9 mouse cellular contexts compared by ENCODE assay signal in genomic region chr3:126978768-126979410, GRCm38 (mm10).
DNase-seq lines count a peak whose midpoint lies in the region; ATAC-seq and TF ChIP-seq lines count a peak whose summit lies in the region.
"Had no signal": no experiment of that assay in that cellular context is flagged by ENCODE, and none has a peak within 500 bp of the region (broad histone marks: within the 10 kb centered on the region; RNA-seq: fewer than 3 reads in every experiment).

No protein-coding gene starts in this region.

- no peaks in the 10 kb centered on the region for H3K36me3 ChIP-seq in C2C12 (ENCODE audit: control insufficient read depth, insufficient read depth)
- H3K36me3 ChIP-seq in kidney, embryonic 16.5 days (ENCODE audit: insufficient read depth, low read length), result no peaks in the 10 kb centered on the region
- H3K36me3 ChIP-seq in liver, postnatal 0 days (replicated peaks; ENCODE audit: insufficient read depth, low read length), result no peaks in the 10 kb centered on the region
- H3K36me3 ChIP-seq: heart, embryonic 15.5 days had no signal

- no peaks in the 10 kb centered on the region for H3K79me3 ChIP-seq in C2C12 (ENCODE audit: low read depth)

- no peaks in the 10 kb centered on the region for H3K4me1 ChIP-seq in kidney, embryonic 16.5 days (ENCODE audit: insufficient read depth, low read length)
- H3K4me1 ChIP-seq in liver, postnatal 0 days (ENCODE audit: insufficient read depth), result no peaks in the 10 kb centered on the region
- H3K4me1 ChIP-seq: heart, embryonic 15.5 days had no signal

- WGBS in kidney, embryonic 16.5 days, result 70% methylated on average over 11 of the region's 11 CpGs
- 64% methylated on average over 11 of the region's 11 CpGs for WGBS in liver, postnatal 0 days (ENCODE audit: insufficient replicate concordance)

- H3K27ac ChIP-seq in kidney, embryonic 16.5 days (ENCODE audit: low read length), result no peak overlapping the region
- H3K27ac ChIP-seq in liver, postnatal 0 days (ENCODE audit: low read depth), result no peak overlapping the region
- H3K27ac ChIP-seq: heart, embryonic 15.5 days had no signal

- no peaks in the 10 kb centered on the region for H3K79me2 ChIP-seq in C2C12 (ENCODE audit: control insufficient read depth, insufficient read depth)

- peak; percentile 61 to 87 for DNase-seq in adrenal gland, adult (ENCODE audit: inconsistent age in 2 of 2, low spot score in 1 of 2)
- DNase-seq in cerebellum, postnatal 4 days (ENCODE audit: low spot score in 2 of 2), result peak; percentile 56 to 73
- peak; percentile 35 to 48 for DNase-seq in gastrocnemius, adult 8-10 months (ENCODE audit: low spot score in 2 of 2)
- DNase-seq in liver, postnatal 0 days, result peak; percentile 77
- peak; percentile 33 for DNase-seq in retina, adult 2 months (ENCODE audit: low read depth, low spot score)
- DNase-seq in urinary bladder, postnatal 4 days (ENCODE audit: low spot score in 2 of 2), result peak; percentile 31 to 76

- ATAC-seq in kidney, embryonic 16.5 days (ENCODE audit: low FRiP score, low TSS enrichment), result peak; percentile 49; the same call in 1 of the 2 replicates
- peak; percentile 56 for ATAC-seq in liver, postnatal 0 days

- H3K4me2 ChIP-seq in kidney, embryonic 16.5 days (replicated peaks; ENCODE audit: low read depth, low read length), result no peak overlapping the region
- no peak overlapping the region for H3K4me2 ChIP-seq in liver, postnatal 0 days (ENCODE audit: low read depth, low read length)
- H3K4me2 ChIP-seq: heart, embryonic 15.5 days had no signal

- no peak overlapping the region for H3K9ac ChIP-seq in kidney, embryonic 16.5 days (replicated peaks; ENCODE audit: low read length)
- no peak overlapping the region for H3K9ac ChIP-seq in liver, postnatal 0 days (replicated peaks)
- H3K9ac ChIP-seq: heart, embryonic 15.5 days had no signal

- no peak overlapping the region for H3ac ChIP-seq in C2C12 (ENCODE audit: control insufficient read depth, insufficient read length, low read depth)

- TF ChIP-seq CTCF in C2C12 (IDR thresholded peaks at IDR 0.05; ENCODE audit: control insufficient read depth, insufficient read depth, insufficient read length), result peak; percentile 2
- TF ChIP-seq CTCF in liver, postnatal 0 days (IDR thresholded peaks at IDR 0.05; ENCODE audit: low read depth), result peak; percentile 79

- no peak for TF ChIP-seq EP300 in liver, postnatal 0 days (IDR thresholded peaks at IDR 0.05; ENCODE audit: low read depth)

- no peaks in the 10 kb centered on the region for H3K9me3 ChIP-seq in kidney, embryonic 16.5 days (ENCODE audit: low read length)
- no peaks in the 10 kb centered on the region for H3K9me3 ChIP-seq in liver, postnatal 0 days (ENCODE audit: low read length)
- H3K9me3 ChIP-seq: heart, embryonic 15.5 days had no signal

- no peak overlapping the region for H3K4me3 ChIP-seq in C2C12 (ENCODE audit: insufficient read depth, poor library complexity, severe bottlenecking)
- no peak overlapping the region for H3K4me3 ChIP-seq in kidney, embryonic 16.5 days (ENCODE audit: low read length)
- H3K4me3 ChIP-seq in liver, postnatal 0 days (ENCODE audit: low read depth, low read length), result no peak overlapping the region
- H3K4me3 ChIP-seq: heart, embryonic 15.5 days had no signal

- no peaks in the 10 kb centered on the region for H3K27me3 ChIP-seq in C2C12 (ENCODE audit: control insufficient read depth, insufficient read depth, insufficient read length)
- no peaks in the 10 kb centered on the region for H3K27me3 ChIP-seq in kidney, embryonic 16.5 days (ENCODE audit: insufficient read depth, low read length)
- H3K27me3 ChIP-seq in liver, postnatal 0 days (ENCODE audit: insufficient read depth, low read length), result no peaks in the 10 kb centered on the region
- H3K27me3 ChIP-seq: heart, embryonic 15.5 days had no signal

TF ChIP-seq in C2C12, 6 proteins besides CTCF, POLR2A, EP300 and RAD21:
- no peak for TF ChIP-seq FOSL1 (IDR thresholded peaks at IDR 0.05; ENCODE audit: insufficient read depth, low read length, poor library complexity, severe bottlenecking)
- TF ChIP-seq CEBPB (IDR thresholded peaks at IDR 0.05; ENCODE audit: low read depth), result no peak
- TF ChIP-seq MYOG (IDR thresholded peaks at IDR 0.05; ENCODE audit: control insufficient read depth, extremely low read depth, insufficient read length), result no peak
- TF ChIP-seq USF1 (IDR thresholded peaks at IDR 0.05; ENCODE audit: low read depth), result no peak
- TF ChIP-seq MYOD1 (IDR thresholded peaks at IDR 0.05; ENCODE audit: control insufficient read depth, insufficient read length, low read depth), result no peak
- no peak for TF ChIP-seq MAX (IDR thresholded peaks at IDR 0.05)
